Mouse (Mus musculus) heart, embryonic 11.5 days (tissue): Measurements from ENCODE around the gene Rapgef4. TPM values are rescaled to one million over a fixed set of nuclear protein-coding genes. Genes with fewer than 3 reads are reported as not detected.

Experiments
- ATAC-seq: fragments of 200-750 bp; cut with Nextera tagmentation; replicated peaks from 2 replicates; pipeline ENCODE4 v1.8.0; 2017; ENCODE audit warnings: moderate library complexity; ENCODE audit not compliant: insufficient number of reproducible peaks, low FRiP score, low TSS enrichment
- H3K27ac ChIP-seq: fragments of 300-500 bp; sonication (generic); 2 replicates; pipeline ENCODE4 v1.5.1; 2014; ENCODE audit warnings: mild to moderate bottlenecking, low read depth, low read length
- H3K27me3 ChIP-seq: fragments of 300-500 bp; sonication (generic); 2 replicates; pipeline ENCODE4 v1.6.1; 2014; ENCODE audit warnings: mild to moderate bottlenecking, low read length, mixed read lengths; ENCODE audit not compliant: control insufficient read depth, insufficient read depth
- H3K36me3 ChIP-seq: fragments of 300-500 bp; sonication (generic); 2 replicates; pipeline ENCODE4 v1.6.1; 2014; ENCODE audit warnings: mild to moderate bottlenecking, low read length, moderate library complexity, mixed read lengths; ENCODE audit not compliant: control insufficient read depth, insufficient read depth
- H3K4me1 ChIP-seq: fragments of 300-500 bp; sonication (generic); 2 replicates; pipeline ENCODE4 v1.6.1; 2014; ENCODE audit warnings: low read length; ENCODE audit not compliant: control insufficient read depth, insufficient read depth
- H3K4me2 ChIP-seq: fragments of 300-500 bp; sonication (generic); 2 replicates; pipeline ENCODE4 v1.6.1; 2014; ENCODE audit warnings: mild to moderate bottlenecking, moderate library complexity
- H3K4me3 ChIP-seq: fragments of 300-500 bp; sonication (generic); 2 replicates; pipeline ENCODE4 v1.5.1; 2014; ENCODE audit warnings: low read depth, low read length
- H3K9ac ChIP-seq: fragments of 300-500 bp; sonication (generic); 2 replicates; pipeline ENCODE4 v1.6.1; 2014; ENCODE audit warnings: mild to moderate bottlenecking, low read depth, low read length, moderate library complexity
- H3K9me3 ChIP-seq: fragments of 300-500 bp; sonication (generic); replicated peaks from 2 replicates; pipeline ENCODE4 v1.6.1; 2016; ENCODE audit warnings: low read length; ENCODE audit not compliant: control insufficient read depth
- WGBS: fragments of 180-500 bp; shearing (Covaris S2); extraction: QIAGEN DNeasy Blood & Tissue Kit; methylation state at CpG from one replicate; pipeline ENCODE4 v1.1.7; 2014; ENCODE audit not compliant: insufficient replicate concordance; 5-methylcytosine and 5-hydroxymethylcytosine counted together
- polyA plus RNA-seq: library from polyadenylated mRNA; unstranded; fragments of >200 nt; fragmentation: Nextera tagmentation; extraction: Ambion mirVana; gene quantifications from 2 replicates; pipeline ENCODE4 v1.2.1, GENCODE M21; 2014

Gene Rapgef4
- polyA plus RNA-seq, 1 experiment from 2014 or later, result 4.0 TPM

GRCm38 (mm10) chr2:72144576-72145200 is 163.6 kb downstream of the Rapgef4 start:
- Histone ChIP-seq H3K4me2 (no peak overlapping the region), H3K27ac (no peak overlapping the region), H3K4me1 (peaks cover 9% of the 10 kb centered on the region; the same call in 1 of the 2 replicates), H3K36me3 (no peaks in the 10 kb centered on the region), H3K9me3 (no peaks in the 10 kb centered on the region), H3K9ac (no peak overlapping the region), H3K27me3 (no peaks in the 10 kb centered on the region), H3K4me3 (no peak overlapping the region)
- 70% methylated on average over 7 of the region's 7 CpGs for WGBS
- ATAC-seq, result no peak

- peaks cover 9% of the 10 kb centered on the region; the same call in 1 of the 2 replicates for H3K4me1 ChIP-seq
- no peak overlapping the region for H3K4me2 ChIP-seq
- H3K27ac ChIP-seq, result no peak overlapping the region
- no peak overlapping the region for H3K4me3 ChIP-seq
- H3K27me3 ChIP-seq, result no peaks in the 10 kb centered on the region
- WGBS, result 82% methylated on average over 11 of the region's 11 CpGs
- H3K9me3 ChIP-seq, result no peaks in the 10 kb centered on the region
- no peaks in the 10 kb centered on the region for H3K36me3 ChIP-seq
- H3K9ac ChIP-seq, result no peak overlapping the region
- ATAC-seq, result no peak
Measured at GRCm38 (mm10) chr2:72145281-72145875, 164.3 kb downstream of the Rapgef4 start.

- no peaks in the 10 kb centered on the region for H3K9me3 ChIP-seq
- no peak for ATAC-seq
- 36% methylated on average over 10 of the region's 10 CpGs for WGBS
- H3K4me3 ChIP-seq, result no peak overlapping the region
- no peaks in the 10 kb centered on the region for H3K27me3 ChIP-seq
- H3K9ac ChIP-seq, result no peak overlapping the region
- H3K27ac ChIP-seq, result no peak overlapping the region
- H3K36me3 ChIP-seq, result no peaks in the 10 kb centered on the region
- H3K4me2 ChIP-seq, result no peak overlapping the region; the same call in 1 of the 2 replicates
- peaks cover 9% of the 10 kb centered on the region; the same call in 1 of the 2 replicates for H3K4me1 ChIP-seq
Measured at GRCm38 (mm10) chr2:72146061-72146460, 165.0 kb downstream of the Rapgef4 start.

GRCm38 (mm10) chr2:72147246-72147645 is 166.2 kb downstream of the Rapgef4 start:
- 93% methylated on average over 7 of the region's 7 CpGs for WGBS
- no peaks in the 10 kb centered on the region for H3K27me3 ChIP-seq
- no peaks in the 10 kb centered on the region for H3K36me3 ChIP-seq

GRCm38 (mm10) chr2:72147695-72148094 is 166.7 kb downstream of the Rapgef4 start:
- Histone ChIP-seq H3K27ac (no peak overlapping the region), H3K27me3 (no peaks in the 10 kb centered on the region), H3K9ac (no peak overlapping the region), H3K4me3 (no peak overlapping the region), H3K4me2 (no peak overlapping the region), H3K4me1 (peaks cover 9% of the 10 kb centered on the region; the same call in 1 of the 2 replicates), H3K9me3 (no peaks in the 10 kb centered on the region), H3K36me3 (no peaks in the 10 kb centered on the region)
- no peak for ATAC-seq
- WGBS, result 74% methylated on average over 6 of the region's 6 CpGs

More at GRCm38 (mm10) chr2:72147246-72147645, 166.2 kb downstream of the Rapgef4 start:
- no peak for ATAC-seq
- Histone ChIP-seq H3K9ac (no peak overlapping the region), H3K27ac (no peak overlapping the region), H3K4me1 (peaks cover 9% of the 10 kb centered on the region; the same call in 1 of the 2 replicates), H3K4me3 (no peak overlapping the region), H3K9me3 (no peaks in the 10 kb centered on the region), H3K4me2 (no peak overlapping the region)

GRCm38 (mm10) chr2:72148647-72149046 is 167.6 kb downstream of the Rapgef4 start:
- Histone ChIP-seq H3K4me2 (0 out of 2 replicates have a peak overlapping the region, but pooled peaks have one; percentile 0), H3K4me3 (no peak overlapping the region), H3K27ac (no peak overlapping the region), H3K9me3 (no peaks in the 10 kb centered on the region), H3K4me1 (peaks cover 13% of the 10 kb centered on the region; the same call in 1 of the 2 replicates), H3K36me3 (no peaks in the 10 kb centered on the region), H3K9ac (no peak overlapping the region), H3K27me3 (no peaks in the 10 kb centered on the region)
- ATAC-seq, result no peak
- WGBS, result 32% methylated on average over 4 of the region's 4 CpGs

- Histone ChIP-seq H3K9ac (no peak overlapping the region), H3K36me3 (no peaks in the 10 kb centered on the region), H3K27me3 (no peaks in the 10 kb centered on the region), H3K27ac (no peak overlapping the region), H3K4me3 (no peak overlapping the region), H3K4me1 (peaks cover 13% of the 10 kb centered on the region; the same call in 1 of the 2 replicates), H3K4me2 (0 out of 2 replicates have a peak overlapping the region, but pooled peaks have one; percentile 0), H3K9me3 (no peaks in the 10 kb centered on the region)
- ATAC-seq, result no peak
- WGBS, result 21% methylated on average over 4 of the region's 4 CpGs
Measured at GRCm38 (mm10) chr2:72149059-72149458, 168.0 kb downstream of the Rapgef4 start.

- Histone ChIP-seq H3K4me1 (peaks cover 11% of the 10 kb centered on the region; the same call in 1 of the 2 replicates), H3K36me3 (no peaks in the 10 kb centered on the region), H3K4me3 (no peak overlapping the region), H3K27ac (peak overlapping the region; percentile 37; the same call in 1 of the 2 replicates), H3K9ac (no peak overlapping the region), H3K9me3 (no peaks in the 10 kb centered on the region), H3K27me3 (no peaks in the 10 kb centered on the region), H3K4me2 (no peak overlapping the region)
- WGBS, result 55% methylated on average over 9 of the region's 9 CpGs
- ATAC-seq, result no peak
Measured at GRCm38 (mm10) chr2:72151792-72152554, 170.9 kb downstream of the Rapgef4 start.
